Mouse (Mus musculus) ES-E14 (cell line): ENCODE results near the gene Riok2.

Experiments used
- CHD2 ChIP-seq: IDR thresholded peaks from 2 replicates; pipeline ENCODE4 v1.6.1; 2014; ENCODE audit warnings: mild to moderate bottlenecking, low read depth, low read length, inconsistent platforms
- HCFC1 ChIP-seq: IDR thresholded peaks from 2 replicates; pipeline ENCODE4 v1.6.1; 2012; ENCODE audit warnings: low read length, inconsistent platforms, borderline replicate concordance; ENCODE audit not compliant: insufficient read depth

GRCm38 (mm10) chr17:17441876-17442498 is 67.9 kb downstream of the Riok2 start:
- TF ChIP-seq HCFC1 (no peak), CHD2 (no peak)
